Mouse (Mus musculus): ENCODE data around the gene Hcn2. TPM values are rescaled to one million over a fixed set of nuclear protein-coding genes. Genes with fewer than 3 reads are reported as not detected.

Hcn2 gene
- polyA plus RNA-seq, 1 experiment from 2014 or later, result 0.69 TPM

- H3K27me3 ChIP-seq, result peaks cover 40% of the 10 kb centered on the region
- WGBS, result 2% methylated on average over 43 of the region's 43 CpGs
Observed at GRCm38 (mm10) chr10:79717640-79718357, 1.4 kb downstream of the Hcn2 start.

GRCm38 (mm10) chr10:79721089-79721488 lies 4.7 kb downstream of the Hcn2 start:
- H3K9ac ChIP-seq (replicated peaks), result no peak overlapping the region
- no peak for ATAC-seq (replicated peaks)
- no peak overlapping the region for H3K4me3 ChIP-seq
- no peak overlapping the region for H3K27ac ChIP-seq (replicated peaks)
- no peaks in the 10 kb centered on the region for H3K9me3 ChIP-seq
- H3K27me3 ChIP-seq, result peaks cover 27% of the 10 kb centered on the region
- H3K4me1 ChIP-seq, result peaks cover 16% of the 10 kb centered on the region
- H3K4me2 ChIP-seq (replicated peaks), result no peak overlapping the region
- 71% methylated on average over 5 of the region's 5 CpGs for WGBS
- no peaks in the 10 kb centered on the region for H3K36me3 ChIP-seq

More at GRCm38 (mm10) chr10:79717640-79718357, 1.4 kb downstream of the Hcn2 start:
- Histone ChIP-seq H3K4me1 (peaks cover 19% of the 10 kb centered on the region), H3K9me3 (no peaks in the 10 kb centered on the region), H3K9ac (replicated peaks) (peak overlapping the region; percentile 62; the same call in 1 of the 2 replicates), H3K36me3 (no peaks in the 10 kb centered on the region), H3K4me2 (replicated peaks) (peak overlapping the region; percentile 96), H3K27ac (replicated peaks) (no peak overlapping the region), H3K4me3 (peak overlapping the region; percentile 66)
- no peak for ATAC-seq (replicated peaks)

- 52% methylated on average over 6 of the region's 6 CpGs for WGBS
- no peaks in the 10 kb centered on the region for H3K9me3 ChIP-seq
Observed at GRCm38 (mm10) chr10:79723047-79723446, 6.6 kb downstream of the Hcn2 start.

GRCm38 (mm10) chr10:79723692-79724091 lies 7.3 kb downstream of the Hcn2 start:
- no peaks in the 10 kb centered on the region for H3K36me3 ChIP-seq
- no peak overlapping the region for H3K27ac ChIP-seq (replicated peaks)
- H3K4me1 ChIP-seq, result no peaks in the 10 kb centered on the region
- no peak for ATAC-seq (replicated peaks)
- peaks cover 6% of the 10 kb centered on the region; the same call in 1 of the 2 replicates for H3K27me3 ChIP-seq
- 89% methylated on average over 7 of the region's 7 CpGs for WGBS
- no peak overlapping the region for H3K4me3 ChIP-seq
- H3K9me3 ChIP-seq, result no peaks in the 10 kb centered on the region
- no peak overlapping the region for H3K4me2 ChIP-seq (replicated peaks)
- no peak overlapping the region for H3K9ac ChIP-seq (replicated peaks)

More at GRCm38 (mm10) chr10:79723047-79723446, 6.6 kb downstream of the Hcn2 start:
- Histone ChIP-seq H3K27ac (replicated peaks) (no peak overlapping the region), H3K4me3 (no peak overlapping the region), H3K4me1 (no peaks in the 10 kb centered on the region; the same call in 1 of the 2 replicates), H3K27me3 (peaks cover 12% of the 10 kb centered on the region), H3K36me3 (no peaks in the 10 kb centered on the region), H3K4me2 (replicated peaks) (no peak overlapping the region), H3K9ac (replicated peaks) (no peak overlapping the region)
- ATAC-seq (replicated peaks), result no peak

GRCm38 (mm10) chr10:79726090-79726489 lies 9.7 kb downstream of the Hcn2 start:
- no peaks in the 10 kb centered on the region for H3K36me3 ChIP-seq
- H3K27me3 ChIP-seq, result no peaks in the 10 kb centered on the region
- H3K4me1 ChIP-seq, result no peaks in the 10 kb centered on the region
- no peak overlapping the region for H3K27ac ChIP-seq (replicated peaks)
- no peak for ATAC-seq (replicated peaks)
- H3K9ac ChIP-seq (replicated peaks), result no peak overlapping the region
- H3K4me3 ChIP-seq, result no peak overlapping the region
- no peaks in the 10 kb centered on the region for H3K9me3 ChIP-seq
- 37% methylated on average over 11 of the region's 11 CpGs for WGBS
- no peak overlapping the region for H3K4me2 ChIP-seq (replicated peaks)

GRCm38 (mm10) chr10:79728323-79729249 lies 12.2 kb downstream of the Hcn2 start:
- 75% methylated on average over 28 of the region's 28 CpGs for WGBS
- no peak for ATAC-seq (replicated peaks)
- Histone ChIP-seq H3K4me1 (no peaks in the 10 kb centered on the region), H3K9ac (replicated peaks) (no peak overlapping the region), H3K27ac (replicated peaks) (no peak overlapping the region), H3K4me2 (replicated peaks) (no peak overlapping the region), H3K36me3 (peaks cover 11% of the 10 kb centered on the region; the same call in 1 of the 2 replicates), H3K27me3 (no peaks in the 10 kb centered on the region), H3K4me3 (no peak overlapping the region), H3K9me3 (no peaks in the 10 kb centered on the region)

- H3K36me3 ChIP-seq, result peaks cover 16% of the 10 kb centered on the region; the same call in 1 of the 2 replicates
- no peaks in the 10 kb centered on the region for H3K9me3 ChIP-seq
- 81% methylated on average over 13 of the region's 13 CpGs for WGBS
- H3K27ac ChIP-seq (replicated peaks), result no peak overlapping the region
- no peaks in the 10 kb centered on the region for H3K27me3 ChIP-seq
- no peak overlapping the region for H3K4me2 ChIP-seq (replicated peaks)
- H3K9ac ChIP-seq (replicated peaks), result no peak overlapping the region
- H3K4me1 ChIP-seq, result no peaks in the 10 kb centered on the region
- no peak overlapping the region for H3K4me3 ChIP-seq
- ATAC-seq (replicated peaks), result peak; percentile 18; the same call in 1 of the 2 replicates
Observed at GRCm38 (mm10) chr10:79729357-79729965, 13.0 kb downstream of the Hcn2 start.

GRCm38 (mm10) chr10:79732500-79732899 lies 16.1 kb downstream of the Hcn2 start:
- no peak for ATAC-seq (replicated peaks)
- H3K9ac ChIP-seq (replicated peaks), result no peak overlapping the region
- peaks cover 40% of the 10 kb centered on the region for H3K36me3 ChIP-seq
- no peaks in the 10 kb centered on the region for H3K4me1 ChIP-seq
- H3K4me2 ChIP-seq (replicated peaks), result no peak overlapping the region
- H3K4me3 ChIP-seq, result no peak overlapping the region
- 100% methylated on average over 1 of the region's 1 CpGs for WGBS
- no peak overlapping the region for H3K27ac ChIP-seq (replicated peaks)
- H3K9me3 ChIP-seq, result no peaks in the 10 kb centered on the region
- H3K27me3 ChIP-seq, result no peaks in the 10 kb centered on the region

GRCm38 (mm10) chr10:79733847-79734246 lies 17.4 kb downstream of the Hcn2 start:
- 94% methylated on average over 15 of the region's 15 CpGs for WGBS
- Histone ChIP-seq H3K27ac (replicated peaks) (no peak overlapping the region), H3K9me3 (peaks cover 4% of the 10 kb centered on the region; the same call in 1 of the 2 replicates), H3K4me3 (no peak overlapping the region), H3K4me2 (replicated peaks) (no peak overlapping the region), H3K9ac (replicated peaks) (no peak overlapping the region), H3K4me1 (no peaks in the 10 kb centered on the region), H3K36me3 (peaks cover 54% of the 10 kb centered on the region), H3K27me3 (no peaks in the 10 kb centered on the region)
- no peak for ATAC-seq (replicated peaks)

GRCm38 (mm10) chr10:79735361-79735760 lies 18.9 kb downstream of the Hcn2 start:
- H3K36me3 ChIP-seq, result peaks cover 69% of the 10 kb centered on the region
- no peak for ATAC-seq (replicated peaks)
- H3K9me3 ChIP-seq, result peaks cover 8% of the 10 kb centered on the region
- H3K4me2 ChIP-seq (replicated peaks), result no peak overlapping the region
- H3K4me3 ChIP-seq, result no peak overlapping the region
- H3K4me1 ChIP-seq, result no peaks in the 10 kb centered on the region
- WGBS, result 29% methylated on average over 44 of the region's 52 CpGs
- no peak overlapping the region for H3K27ac ChIP-seq (replicated peaks)
- H3K27me3 ChIP-seq, result no peaks in the 10 kb centered on the region
- no peak overlapping the region for H3K9ac ChIP-seq (replicated peaks)

GRCm38 (mm10) chr10:79736706-79737105 lies 20.3 kb downstream of the Hcn2 start:
- Histone ChIP-seq H3K4me2 (replicated peaks) (no peak overlapping the region), H3K27ac (replicated peaks) (no peak overlapping the region), H3K36me3 (peaks cover 79% of the 10 kb centered on the region), H3K4me3 (no peak overlapping the region), H3K9ac (replicated peaks) (no peak overlapping the region), H3K27me3 (no peaks in the 10 kb centered on the region), H3K9me3 (peaks cover 8% of the 10 kb centered on the region), H3K4me1 (no peaks in the 10 kb centered on the region)
- 90% methylated on average over 12 of the region's 14 CpGs for WGBS
- ATAC-seq (replicated peaks), result no peak

- 86% methylated on average over 10 of the region's 10 CpGs for WGBS
- Histone ChIP-seq H3K9ac (replicated peaks) (no peak overlapping the region), H3K9me3 (peaks cover 8% of the 10 kb centered on the region), H3K4me1 (no peaks in the 10 kb centered on the region), H3K27ac (replicated peaks) (no peak overlapping the region), H3K4me2 (replicated peaks) (no peak overlapping the region), H3K36me3 (peaks cover 83% of the 10 kb centered on the region), H3K27me3 (no peaks in the 10 kb centered on the region), H3K4me3 (no peak overlapping the region)
- ATAC-seq (replicated peaks), result no peak
Observed at GRCm38 (mm10) chr10:79738259-79738658, 21.8 kb downstream of the Hcn2 start.
